Mouse (Mus musculus) erythroblast, embryonic 14.5 days (primary cell): ENCODE data around the gene Cfd.

Experiments used
- GATA1 ChIP-seq: IDR thresholded peaks from 2 replicates; pipeline ENCODE4 v1.6.1; 2012; ENCODE audit warnings: low read length, inconsistent platforms, mixed read lengths
- TAL1 ChIP-seq: IDR thresholded peaks from 3 replicates; pipeline ENCODE4 v1.6.1; 2012; ENCODE audit warnings: low read length, inconsistent platforms, mixed read lengths

DNA sequence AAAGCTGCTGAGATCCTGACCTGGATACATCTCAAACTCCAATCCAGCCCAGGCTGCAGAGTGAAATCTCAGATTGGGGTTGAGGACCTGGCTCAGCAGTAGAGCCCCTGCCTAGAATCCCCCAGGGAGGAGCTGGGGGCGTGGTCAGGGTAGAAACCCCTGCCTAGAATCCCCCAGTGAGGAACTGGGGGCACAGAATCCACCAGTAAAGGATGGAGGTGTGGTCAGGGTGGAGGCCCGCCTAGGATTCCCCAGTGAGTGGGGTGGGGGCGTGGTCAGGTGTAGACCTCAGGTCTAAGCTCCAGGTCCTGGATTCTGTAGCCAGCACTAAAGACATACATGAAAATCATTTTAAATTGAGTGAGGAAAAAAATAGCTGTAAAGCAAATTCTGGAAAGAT is 17.8 kb upstream of the Cfd start:
- no peak for TF ChIP-seq TAL1
- no peak for TF ChIP-seq GATA1
